Mouse (Mus musculus): ENCODE measurements around the gene Aco2.
"Not testable (repeated sequence)": the region's sequence is repeated elsewhere in the genome, so short reads cannot be mapped to it uniquely, and the experiment has no call there.

Aco2 gene

DNA sequence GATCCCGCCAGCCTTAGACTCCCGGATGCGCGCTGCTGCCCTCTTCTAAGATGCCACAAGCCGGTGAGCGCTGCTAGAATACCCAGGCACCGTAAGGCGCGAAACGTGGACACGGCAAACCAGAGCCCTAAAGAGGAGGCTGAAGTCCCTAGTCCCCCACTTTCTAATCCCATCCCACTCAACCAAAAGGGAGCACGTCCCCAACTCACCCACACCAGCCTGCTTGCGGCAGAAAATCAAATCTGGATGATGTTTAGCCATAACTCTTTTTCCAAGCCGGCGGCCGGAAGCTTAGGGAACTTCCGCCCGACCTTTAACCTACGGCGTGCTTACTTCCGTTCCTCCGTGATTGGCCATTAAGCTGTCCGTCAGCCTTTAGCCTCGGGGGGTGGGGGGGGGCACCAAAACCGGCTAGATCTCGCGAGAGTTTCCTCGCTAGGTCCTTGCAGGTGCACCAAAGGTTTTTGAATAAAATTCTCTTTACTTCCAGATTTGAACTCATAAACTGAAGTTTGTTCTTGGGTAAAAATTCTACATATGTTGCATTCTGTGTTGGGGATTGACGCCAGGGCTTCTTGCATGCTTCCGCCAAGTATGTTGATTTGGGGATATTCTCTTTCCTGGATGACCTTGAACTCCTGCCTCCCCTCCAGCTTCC is 376 bp upstream of the Aco2 start, which contains the start of gene Phf5a:
Phf5a (minus strand) TSS at position 308 of the 658 bp plus-strand sequence.
- in situ Hi-C loops (cut with MseI, MboI) = no loop called here

GRCm38 (mm10) chr15:81879531-81880401 is 7.7 kb downstream of the Aco2 start:
- in situ Hi-C loops (cut with MseI, MboI) = no loop called here

GRCm38 (mm10) chr15:81882348-81882747 is 10.2 kb downstream of the Aco2 start:
- in situ Hi-C loops (cut with MseI, MboI) = no loop called here

- in situ Hi-C loops (cut with MseI, MboI) = no loop called here
Measured at GRCm38 (mm10) chr15:81885418-81885934, 13.4 kb downstream of the Aco2 start.

DNA sequence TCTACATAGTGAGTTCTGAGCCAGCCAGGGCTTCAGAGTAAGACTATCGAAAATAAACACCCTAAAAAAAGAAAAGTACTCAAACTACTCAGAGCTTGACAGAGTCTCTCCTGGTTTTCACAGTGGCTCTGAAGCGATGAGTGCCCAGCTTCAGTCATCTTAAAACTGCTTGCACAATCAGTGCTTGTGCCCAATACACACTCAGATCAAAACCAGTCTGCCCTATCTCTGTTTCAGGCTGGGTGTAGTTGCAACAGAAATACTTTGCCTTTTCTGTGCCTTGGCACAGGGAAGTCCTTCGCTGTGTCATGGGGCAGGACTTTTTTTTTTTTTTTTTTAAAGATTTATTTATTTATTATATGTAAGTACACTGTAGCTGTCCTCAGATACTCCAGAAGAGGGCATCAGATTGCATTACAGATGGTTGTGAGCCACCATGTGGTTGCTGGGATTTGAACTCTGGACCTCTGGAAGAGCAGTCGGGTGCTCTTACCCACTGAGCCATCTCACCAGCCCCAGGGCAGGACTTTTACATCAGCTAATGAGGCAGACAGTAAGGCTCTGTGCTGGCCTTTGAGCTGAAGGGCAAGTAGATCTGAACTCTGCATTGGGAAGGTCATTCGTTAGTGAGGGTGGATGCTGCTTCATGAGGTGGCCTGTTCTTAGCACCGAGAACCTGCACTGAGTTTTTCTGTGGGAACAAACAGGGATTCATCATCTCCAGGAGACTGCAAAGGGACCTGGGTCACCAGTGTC is 14.9 kb downstream of the Aco2 start:
- in situ Hi-C loops (cut with MseI, MboI) = no loop called here

DNA sequence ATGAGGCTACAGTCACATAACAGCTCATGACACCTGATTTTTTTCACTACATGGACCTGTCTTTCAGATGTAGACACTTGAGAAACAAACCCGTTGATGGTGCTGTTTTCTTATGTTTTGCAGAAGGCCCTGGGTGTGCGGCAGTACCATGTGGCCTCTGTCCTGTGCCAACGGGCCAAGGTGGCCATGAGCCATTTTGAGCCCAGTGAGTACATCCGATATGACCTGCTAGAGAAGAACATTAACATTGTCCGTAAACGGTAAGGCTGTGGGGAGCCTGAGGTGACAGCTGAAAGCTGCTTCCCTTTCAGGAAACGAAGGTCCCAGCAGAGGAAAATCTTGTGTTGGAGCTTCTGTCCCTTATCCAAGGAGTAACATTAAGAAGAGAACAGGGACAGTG is 17.1 kb downstream of the Aco2 start:
- in situ Hi-C loops (cut with MseI, MboI) = no loop called here

GRCm38 (mm10) chr15:81891140-81891802 is 19.2 kb downstream of the Aco2 start:
- in situ Hi-C loops (cut with MseI, MboI) = no loop called here

- in situ Hi-C loops (cut with MseI, MboI) = no loop called here
Measured at GRCm38 (mm10) chr15:81891822-81892580, 19.9 kb downstream of the Aco2 start.

GRCm38 (mm10) chr15:81894002-81894401 is 21.9 kb downstream of the Aco2 start:
- in situ Hi-C loops (cut with MseI, MboI) = no loop called here

DNA sequence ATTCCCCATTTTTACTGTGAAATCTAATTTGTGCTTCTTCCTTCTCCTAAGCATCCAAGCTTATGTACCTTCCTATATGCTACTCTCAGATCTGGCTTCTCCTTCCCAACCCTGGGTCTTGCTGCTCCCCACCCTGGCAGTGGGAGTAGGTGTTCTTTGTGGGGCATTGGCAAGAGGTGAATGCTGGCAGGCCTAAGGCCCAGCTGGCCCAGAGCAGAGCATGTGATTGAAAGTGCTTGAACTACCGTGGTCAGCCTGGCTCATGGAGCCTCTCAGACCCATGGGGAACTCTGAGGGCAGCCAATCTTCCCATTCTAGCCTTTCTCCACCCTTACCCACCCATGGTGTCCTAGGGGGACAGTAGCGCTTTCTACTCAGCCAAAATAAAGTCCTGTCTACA is 24.3 kb downstream of the Aco2 start:
- in situ Hi-C loops (cut with MseI, MboI) = no loop called here

GRCm38 (mm10) chr15:81897607-81898285 is 25.6 kb downstream of the Aco2 start:
- in situ Hi-C loops (cut with MseI, MboI) = no loop called here

GRCm38 (mm10) chr15:81898751-81899150 is 26.6 kb downstream of the Aco2 start:
- in situ Hi-C loops (cut with MseI, MboI) = no loop called here

GRCm38 (mm10) chr15:81904939-81905338 is 32.8 kb downstream of the Aco2 start:
- in situ Hi-C loops (cut with MseI, MboI) = no loop called here

DNA sequence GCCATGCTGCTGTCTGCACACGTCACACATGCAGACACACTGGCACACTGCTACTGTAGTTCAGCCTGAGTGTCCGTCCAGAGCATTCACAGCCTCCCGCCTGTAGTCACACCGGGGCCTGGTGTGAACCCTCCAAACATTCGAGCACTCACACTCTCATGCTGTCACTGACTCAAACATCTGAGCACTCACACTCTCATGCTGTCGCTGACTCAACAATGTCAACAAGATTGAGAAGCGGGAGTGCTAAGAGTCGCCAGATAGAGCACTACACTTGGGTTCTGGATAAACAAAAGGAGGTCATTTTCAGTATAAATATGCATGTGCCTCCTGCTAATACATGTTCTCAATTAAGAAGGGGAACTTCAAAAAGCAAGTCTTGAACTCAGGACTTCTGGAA is 35.8 kb downstream of the Aco2 start:
- in situ Hi-C loops (cut with MseI, MboI) = no loop called here

DNA sequence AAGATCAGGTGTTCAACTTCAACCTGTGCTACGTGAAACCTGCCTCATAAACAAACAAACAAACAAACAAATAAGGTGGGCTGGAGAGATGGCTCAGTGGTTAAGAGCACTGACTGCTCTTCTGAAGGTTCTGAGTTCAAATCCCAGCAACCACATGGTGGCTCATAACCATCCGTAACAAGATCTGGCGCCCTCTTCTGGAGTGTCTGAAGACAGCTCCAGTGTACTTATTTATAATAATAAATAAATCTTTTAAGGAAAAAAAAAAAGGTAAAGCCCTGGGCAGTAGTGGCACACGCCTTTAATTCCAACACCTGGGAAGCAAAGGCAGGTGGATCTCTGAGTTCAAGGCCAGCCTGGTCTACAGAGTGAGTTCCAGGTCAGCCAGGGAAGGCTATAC is 36.7 kb downstream of the Aco2 start:
- in situ Hi-C loops (cut with MseI, MboI) = not testable (repeated sequence)

GRCm38 (mm10) chr15:81912498-81912897 is 40.4 kb downstream of the Aco2 start:
- in situ Hi-C loops (cut with MseI, MboI) = no loop called here

GRCm38 (mm10) chr15:81914668-81915067 is 42.6 kb downstream of the Aco2 start:
- in situ Hi-C loops (cut with MseI, MboI) = no loop called here

DNA sequence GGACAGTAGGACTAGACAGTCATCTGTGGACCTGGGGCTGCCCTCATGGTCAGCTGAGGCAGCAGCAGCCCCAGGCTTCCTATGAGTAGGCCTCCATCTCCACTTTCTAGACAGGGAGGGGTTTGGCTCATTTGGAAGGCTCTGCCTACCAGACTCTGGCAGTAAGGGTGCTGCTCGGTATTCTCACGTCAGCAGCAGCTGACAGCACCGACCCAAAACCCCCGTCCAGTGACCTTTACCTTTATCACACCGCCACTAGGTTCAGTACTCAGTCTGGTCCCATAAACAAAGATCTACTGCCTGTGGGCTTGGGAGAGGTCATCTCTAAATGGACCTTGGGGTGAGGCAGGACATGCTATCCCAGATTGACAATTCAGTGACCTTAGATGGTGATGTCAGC is 43.6 kb downstream of the Aco2 start:
- in situ Hi-C loops (cut with MseI, MboI) = no loop called here

DNA sequence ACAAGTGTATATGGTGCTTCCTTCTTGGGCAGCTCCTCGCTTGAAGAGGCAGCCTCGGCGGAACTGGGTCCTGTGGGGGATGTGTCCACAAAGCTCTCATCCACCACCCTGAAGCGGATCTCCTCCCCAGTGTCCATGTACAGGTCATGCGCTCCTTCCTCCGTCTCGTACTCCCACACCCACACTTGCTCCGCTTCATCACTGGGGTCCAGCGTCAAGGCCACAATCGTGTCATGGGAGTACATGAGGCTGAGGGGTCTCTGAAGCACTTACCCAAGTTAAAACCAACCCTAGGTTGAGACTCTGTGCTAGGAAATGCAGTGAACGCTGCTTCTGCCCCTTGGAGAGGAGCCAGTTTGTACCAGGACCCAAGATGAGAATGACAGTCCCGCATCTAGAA is 45.1 kb downstream of the Aco2 start:
- in situ Hi-C loops (cut with MseI, MboI) = no loop called here
